Mouse (Mus musculus) CH12F3 (cell line): ENCODE results near the gene Ntrk2.

Experiments
- in situ Hi-C: fragments of 300-500 bp; cut with MboI; formaldehyde crosslinking; loops from 2 replicates; pipeline ENCODE4 v1.14.3; 2020; ENCODE audit warnings: low sequenced_read_pairs

Gene Ntrk2

GRCm38 (mm10) chr13:59182630-59183029 is 376.3 kb downstream of the Ntrk2 start:
- in situ Hi-C loops, result no loop called here
